9 mouse cellular contexts compared by ENCODE assay signal in the genomic region with DNA sequence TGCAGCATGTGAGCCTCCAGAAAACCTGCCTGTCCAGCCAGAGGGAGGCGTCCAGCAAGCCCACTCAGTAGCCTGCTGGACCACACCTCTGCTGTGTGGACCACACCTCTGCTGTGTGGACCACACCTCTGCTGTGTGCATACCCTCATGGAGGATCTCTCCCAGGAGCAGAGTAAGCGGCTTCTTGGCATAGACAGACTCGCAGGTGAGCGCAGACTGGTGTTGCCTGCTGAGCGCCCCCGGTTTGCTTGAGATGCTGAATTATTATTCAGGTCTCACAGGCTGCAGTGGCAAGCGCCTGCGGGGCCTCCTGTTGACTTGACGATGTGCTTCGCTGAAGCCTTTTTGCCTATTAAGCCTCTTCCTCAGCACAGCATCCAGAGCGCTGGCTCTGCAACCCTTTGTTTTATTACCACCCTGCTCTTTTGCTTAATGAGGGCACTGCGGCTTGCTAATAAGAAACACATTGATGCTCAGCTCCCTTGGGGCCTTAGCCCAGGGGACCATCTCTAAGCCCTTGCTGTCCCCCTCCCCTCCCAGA.
A peak's percentile ranks its signal among the peaks of the same experiment; 100 is the strongest.
DNase-seq lines count a peak whose midpoint lies in the region; ATAC-seq lines count a peak whose summit lies in the region.
"Had no signal": no experiment of that assay in that cellular context is flagged by ENCODE, and none has a peak within 500 bp of the region (broad histone marks: within the 10 kb centered on the region; RNA-seq: fewer than 3 reads in every experiment).

No protein-coding gene starts in this region.

- ATAC-seq in embryonic facial prominence, embryonic 11.5 days (replicated peaks; ENCODE audit: insufficient number of reproducible peaks, low FRiP score, low TSS enrichment, low read depth), result no peak
- ATAC-seq in hindbrain, embryonic 13.5 days (ENCODE audit: low FRiP score), result peak; percentile 73
- ATAC-seq in midbrain, embryonic 15.5 days (replicated peaks), result peak; percentile 82

- H3K4me2 ChIP-seq in embryonic facial prominence, embryonic 11.5 days (ENCODE audit: low read depth, low read length), result peak overlapping the region; percentile 4; the same call in 1 of the 2 replicates
- peak overlapping the region; percentile 29 for H3K4me2 ChIP-seq in hindbrain, embryonic 13.5 days
- peak overlapping the region; percentile 11; the same call in 1 of the 2 replicates for H3K4me2 ChIP-seq in midbrain, embryonic 15.5 days

- no peak overlapping the region for H3K9ac ChIP-seq in embryonic facial prominence, embryonic 11.5 days (replicated peaks; ENCODE audit: low read length)
- peak overlapping the region; percentile 40 for H3K9ac ChIP-seq in hindbrain, embryonic 13.5 days
- no peak overlapping the region for H3K9ac ChIP-seq in midbrain, embryonic 15.5 days

- no peaks in the 10 kb centered on the region for H3K36me3 ChIP-seq in embryonic facial prominence, embryonic 11.5 days (replicated peaks; ENCODE audit: control insufficient read depth, insufficient read depth, low read depth, low read length)
- no peaks in the 10 kb centered on the region for H3K36me3 ChIP-seq in hindbrain, embryonic 13.5 days
- no peaks in the 10 kb centered on the region for H3K36me3 ChIP-seq in midbrain, embryonic 15.5 days (replicated peaks)

- H3K4me3 ChIP-seq in embryonic facial prominence, embryonic 11.5 days (ENCODE audit: low read depth, low read length), result no peak overlapping the region
- H3K4me3 ChIP-seq in hindbrain, embryonic 13.5 days, result no peak overlapping the region
- H3K4me3 ChIP-seq in midbrain, embryonic 15.5 days, result no peak overlapping the region

- DNase-seq in adrenal gland, postnatal 14 days, result peak; percentile 11
- DNase-seq in adrenal gland, adult 2 months, result no peak
- DNase-seq in embryonic facial prominence, embryonic 11.5 days (ENCODE audit: low spot score), result no peak
- DNase-seq in gastrocnemius, postnatal 25 days, result no peak
- no peak for DNase-seq in thymus, postnatal 10 days (ENCODE audit: low spot score in 2 of 2)
- no peak for DNase-seq in heart, adult 18-20 months
- DNase-seq: lung, postnatal 14 days had no signal

- no peaks in the 10 kb centered on the region for H3K27me3 ChIP-seq in embryonic facial prominence, embryonic 11.5 days (ENCODE audit: control insufficient read depth, insufficient read depth, low read length)
- no peaks in the 10 kb centered on the region for H3K27me3 ChIP-seq in hindbrain, embryonic 13.5 days
- H3K27me3 ChIP-seq in midbrain, embryonic 15.5 days (replicated peaks), result no peaks in the 10 kb centered on the region

- 15% methylated on average over 12 of the region's 12 CpGs for WGBS in embryonic facial prominence, embryonic 11.5 days
- WGBS in hindbrain, embryonic 13.5 days, result 11% methylated on average over 12 of the region's 12 CpGs
- 10% methylated on average over 12 of the region's 12 CpGs for WGBS in midbrain, embryonic 15.5 days

- H3K27ac ChIP-seq in embryonic facial prominence, embryonic 11.5 days (replicated peaks; ENCODE audit: low read depth, low read length), result no peak overlapping the region
- H3K27ac ChIP-seq in hindbrain, embryonic 13.5 days, result peak overlapping the region; percentile 88
- peak overlapping the region; percentile 71 for H3K27ac ChIP-seq in midbrain, embryonic 15.5 days

- H3K9me3 ChIP-seq in embryonic facial prominence, embryonic 11.5 days (replicated peaks; ENCODE audit: control insufficient read depth, low read length), result no peaks in the 10 kb centered on the region
- H3K9me3 ChIP-seq in hindbrain, embryonic 13.5 days, result no peaks in the 10 kb centered on the region
- no peaks in the 10 kb centered on the region for H3K9me3 ChIP-seq in midbrain, embryonic 15.5 days

- 0 out of 2 replicates have a peak, but pooled peaks cover 3% of the 10 kb centered on the region for H3K4me1 ChIP-seq in embryonic facial prominence, embryonic 11.5 days (ENCODE audit: control insufficient read depth, insufficient read depth, low read length)
- H3K4me1 ChIP-seq in hindbrain, embryonic 13.5 days (replicated peaks), result peaks cover 19% of the 10 kb centered on the region
- peaks cover 18% of the 10 kb centered on the region for H3K4me1 ChIP-seq in midbrain, embryonic 15.5 days
